ENCODE assay signal across 19 mouse cellular contexts in genomic region chr12:17762286-17762933, GRCm38 (mm10).
DNase-seq lines count a peak whose midpoint lies in the region; ATAC-seq and TF ChIP-seq lines count a peak whose summit lies in the region.
"Had no signal": no experiment of that assay in that cellular context is flagged by ENCODE, and none has a peak within 500 bp of the region (broad histone marks: within the 10 kb centered on the region; RNA-seq: fewer than 3 reads in every experiment).

No protein-coding gene starts in this region.

- WGBS in hindbrain, embryonic 11.5 days = 57% methylated on average over 6 of the region's 6 CpGs
- WGBS in hindbrain, embryonic 10.5 days = 53% methylated on average over 6 of the region's 6 CpGs
- 50% methylated on average over 6 of the region's 6 CpGs for WGBS in embryonic facial prominence, embryonic 15.5 days
- 31% methylated on average over 6 of the region's 6 CpGs for WGBS in midbrain, embryonic 14.5 days

- H3K4me3 ChIP-seq in hindbrain, embryonic 11.5 days (ENCODE audit: low read depth, low read length) = no peak overlapping the region
- H3K4me3 ChIP-seq in hindbrain, embryonic 10.5 days = no peak overlapping the region
- H3K4me3 ChIP-seq in embryonic facial prominence, embryonic 15.5 days (replicated peaks) = no peak overlapping the region
- H3K4me3 ChIP-seq in midbrain, embryonic 14.5 days (replicated peaks; ENCODE audit: low read depth, low read length) = no peak overlapping the region
- H3K4me3 ChIP-seq: forebrain, embryonic 13.5 days; heart, embryonic 15.5 days; layer of hippocampus, adult 2 months; left cerebral cortex, adult 2 months had no signal

- no peaks in the 10 kb centered on the region for H3K27me3 ChIP-seq in hindbrain, embryonic 11.5 days (ENCODE audit: control insufficient read depth, insufficient read depth, low read length)
- H3K27me3 ChIP-seq in hindbrain, embryonic 10.5 days (ENCODE audit: insufficient read depth, poor library complexity, severe bottlenecking) = no peaks in the 10 kb centered on the region
- no peaks in the 10 kb centered on the region for H3K27me3 ChIP-seq in Patski
- no peaks in the 10 kb centered on the region for H3K27me3 ChIP-seq in embryonic facial prominence, embryonic 15.5 days
- no peaks in the 10 kb centered on the region for H3K27me3 ChIP-seq in midbrain, embryonic 14.5 days (ENCODE audit: control insufficient read depth, insufficient read depth, low read length)
- H3K27me3 ChIP-seq: forebrain, embryonic 13.5 days; heart, embryonic 15.5 days had no signal

- no peak overlapping the region for H3K9ac ChIP-seq in hindbrain, embryonic 11.5 days (ENCODE audit: low read depth, low read length)
- no peak overlapping the region for H3K9ac ChIP-seq in embryonic facial prominence, embryonic 15.5 days
- no peak overlapping the region for H3K9ac ChIP-seq in midbrain, embryonic 14.5 days (replicated peaks; ENCODE audit: low read length)
- H3K9ac ChIP-seq: forebrain, embryonic 13.5 days; heart, embryonic 15.5 days; liver, postnatal 0 days had no signal

- no peak for DNase-seq in hindbrain, embryonic 11.5 days (ENCODE audit: low spot score)
- DNase-seq in hindbrain, embryonic 10.5 days (ENCODE audit: low spot score) = no peak
- DNase-seq in Patski (ENCODE audit: low read depth, low spot score) = peak; percentile 76
- DNase-seq in midbrain, embryonic 14.5 days = peak; percentile 15
- no peak for DNase-seq in retina, embryonic 14.5 days (ENCODE audit: low spot score)
- no peak for DNase-seq in urinary bladder, postnatal 25 days (ENCODE audit: low spot score)
- DNase-seq in lung, postnatal 10 days = no peak
- DNase-seq: cerebellum, adult 11-12 months; heart, adult 11 months; kidney, adult 9 months; liver, postnatal 0 days; lung, postnatal 4 days; right cerebral cortex, postnatal 14 days; thymus, postnatal 36 days had no signal

- CTCF ChIA-PET in Patski (lab: Charles Lee) = interaction anchor here (1.1 kb wide), 1 partner anchor 13 kb away, joined by 3 read pairs; no protein-coding TSS in a partner anchor

- ATAC-seq in hindbrain, embryonic 11.5 days (ENCODE audit: low FRiP score) = peak; percentile 47; the same call in 1 of the 2 replicates
- peak; percentile 89 for ATAC-seq in Patski
- ATAC-seq in embryonic facial prominence, embryonic 15.5 days (ENCODE audit: insufficient number of reproducible peaks, low FRiP score, low TSS enrichment, low read depth) = no peak
- ATAC-seq in midbrain, embryonic 14.5 days (ENCODE audit: low FRiP score, low TSS enrichment) = no peak
- ATAC-seq: forebrain, embryonic 13.5 days; liver, postnatal 0 days had no signal

- H3K4me1 ChIP-seq in hindbrain, embryonic 11.5 days (replicated peaks; ENCODE audit: control insufficient read depth, insufficient read depth, low read length) = no peaks in the 10 kb centered on the region
- H3K4me1 ChIP-seq in hindbrain, embryonic 10.5 days (replicated peaks) = peaks cover 24% of the 10 kb centered on the region
- 0 out of 2 replicates have a peak, but pooled peaks cover 7% of the 10 kb centered on the region for H3K4me1 ChIP-seq in embryonic facial prominence, embryonic 15.5 days
- H3K4me1 ChIP-seq in midbrain, embryonic 14.5 days (ENCODE audit: control insufficient read depth, insufficient read depth, low read length) = peaks cover 7% of the 10 kb centered on the region

- no peaks in the 10 kb centered on the region for H3K36me3 ChIP-seq in hindbrain, embryonic 11.5 days (ENCODE audit: control insufficient read depth, insufficient read depth, low read length)
- H3K36me3 ChIP-seq in hindbrain, embryonic 10.5 days = 0 out of 2 replicates have a peak, but pooled peaks cover 5% of the 10 kb centered on the region
- no peaks in the 10 kb centered on the region for H3K36me3 ChIP-seq in embryonic facial prominence, embryonic 15.5 days
- H3K36me3 ChIP-seq in midbrain, embryonic 14.5 days (ENCODE audit: control insufficient read depth, insufficient read depth, low read length) = no peaks in the 10 kb centered on the region
- H3K36me3 ChIP-seq: heart, embryonic 15.5 days had no signal

- POLR2A ChIA-PET in Patski (lab: Charles Lee) = no interaction called here

- no peak overlapping the region for H3K27ac ChIP-seq in hindbrain, embryonic 11.5 days (ENCODE audit: low read depth, low read length)
- no peak overlapping the region; the same call in 1 of the 2 replicates for H3K27ac ChIP-seq in hindbrain, embryonic 10.5 days
- 0 out of 2 replicates have a peak overlapping the region, but pooled peaks have one; percentile 11 for H3K27ac ChIP-seq in embryonic facial prominence, embryonic 15.5 days (replicated peaks)
- peak overlapping the region; percentile 43; the same call in 1 of the 2 replicates for H3K27ac ChIP-seq in midbrain, embryonic 14.5 days (replicated peaks; ENCODE audit: low read depth, low read length)
- H3K27ac ChIP-seq: forebrain, embryonic 13.5 days; heart, embryonic 15.5 days; layer of hippocampus, adult 2 months; left cerebral cortex, adult 2 months had no signal

- in situ Hi-C loops in Patski (cut with MboI; ENCODE audit: low pct_unique_long_range_greater_than_20kb) = no loop called here

- no peaks in the 10 kb centered on the region for H3K9me3 ChIP-seq in hindbrain, embryonic 11.5 days (ENCODE audit: control insufficient read depth, low read length)
- no peaks in the 10 kb centered on the region for H3K9me3 ChIP-seq in hindbrain, embryonic 10.5 days
- H3K9me3 ChIP-seq in embryonic facial prominence, embryonic 15.5 days (replicated peaks) = no peaks in the 10 kb centered on the region
- H3K9me3 ChIP-seq in midbrain, embryonic 14.5 days (ENCODE audit: control insufficient read depth, low read length) = no peaks in the 10 kb centered on the region; the same call in 1 of the 2 replicates
- H3K9me3 ChIP-seq: forebrain, embryonic 13.5 days; heart, embryonic 15.5 days had no signal

- no peak for TF ChIP-seq CTCF in Patski (IDR thresholded peaks at IDR 0.05)

- H3K4me2 ChIP-seq in hindbrain, embryonic 11.5 days (replicated peaks; ENCODE audit: low read depth, low read length) = no peak overlapping the region
- no peak overlapping the region for H3K4me2 ChIP-seq in embryonic facial prominence, embryonic 15.5 days (replicated peaks)
- H3K4me2 ChIP-seq in midbrain, embryonic 14.5 days (ENCODE audit: low read length) = no peak overlapping the region
- H3K4me2 ChIP-seq: forebrain, embryonic 13.5 days; heart, embryonic 15.5 days had no signal

Comparison
In these comparisons a context has a peak if more than half of its experiments do, and no peak if none do; other contexts are left out.
1. ATAC-seq: peak in hindbrain, embryonic 11.5 days (single experiment) and Patski (single experiment); none in embryonic facial prominence, embryonic 15.5 days (single experiment) and midbrain, embryonic 14.5 days (single experiment).
2. DNase-seq: peak in Patski (single experiment) and midbrain, embryonic 14.5 days (single experiment); none in hindbrain, embryonic 11.5 days (single experiment), hindbrain, embryonic 10.5 days (single experiment), retina, embryonic 14.5 days (single experiment), urinary bladder, postnatal 25 days (single experiment) and lung, postnatal 10 days (single experiment).
3. H3K27ac ChIP-seq: peak in embryonic facial prominence, embryonic 15.5 days (single experiment) and midbrain, embryonic 14.5 days (single experiment); none in hindbrain, embryonic 11.5 days (single experiment) and hindbrain, embryonic 10.5 days (single experiment).